Mouse (Mus musculus): Measurements from ENCODE around the gene Cspg4.

GRCm38 (mm10) chr9:56896779-56897178 is 31.9 kb downstream of the Cspg4 start:
- no peak for TF ChIP-seq CTCF (conservative IDR thresholded peaks at IDR 0.05; ENCODE audit: insufficient read depth, insufficient read length, low read depth, low read length)
- no peak for TF ChIP-seq POLR2A (IDR thresholded peaks at IDR 0.05; ENCODE audit: low read depth, low read length)
